Mouse (Mus musculus): ENCODE measurements around the gene Syngr2.

Gene Syngr2

DNA sequence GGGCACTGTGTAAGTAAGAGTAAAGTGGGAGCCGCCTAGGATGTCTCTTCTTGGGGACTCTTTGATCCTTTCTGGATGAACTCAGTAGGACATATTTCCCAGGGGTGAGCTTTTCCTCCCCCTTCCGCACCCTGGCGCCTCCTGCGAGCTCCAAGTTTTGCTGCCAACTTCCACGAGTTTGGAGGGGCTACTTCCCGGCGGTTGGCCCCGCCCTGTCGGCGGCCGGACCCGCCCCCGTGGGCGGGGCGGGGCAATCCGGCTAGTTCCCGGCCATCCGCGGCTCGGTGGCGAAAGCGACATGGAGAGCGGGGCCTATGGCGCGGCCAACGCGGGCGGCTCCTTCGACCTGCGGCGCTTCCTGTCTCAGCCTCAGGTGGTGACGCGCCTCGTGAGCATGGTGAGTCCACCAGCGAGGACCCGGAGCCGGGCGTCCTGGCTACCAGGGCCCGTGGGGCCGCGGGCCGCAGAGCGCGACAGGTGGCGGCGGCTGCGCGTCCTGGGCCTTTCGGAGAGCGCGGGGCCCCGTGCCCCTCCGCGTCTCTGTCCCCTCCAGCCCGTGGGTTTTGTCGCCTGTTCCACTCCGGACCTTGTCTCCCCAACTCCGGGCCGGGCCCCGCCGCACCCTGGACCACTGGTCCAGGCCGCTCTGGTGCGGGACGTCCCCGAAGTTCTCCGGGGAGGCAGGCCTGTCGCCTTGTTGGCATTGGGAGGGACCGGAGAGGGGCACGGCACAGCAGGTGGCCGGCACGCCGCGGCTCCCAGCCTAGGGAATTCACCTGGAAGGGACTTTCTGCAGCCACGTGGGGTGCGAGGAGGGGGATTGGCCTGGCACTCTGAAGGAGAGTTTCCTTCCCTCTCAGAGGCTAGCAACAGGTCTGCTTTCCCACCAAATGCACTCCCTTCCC is at the start of gene Syngr2, which contains the start of gene Gm20708:
TSS of gene Syngr2 (plus strand) at position 262 of the 905 bp plus-strand sequence.
TSS of gene Gm20708 (plus strand) at position 262 of the 905 bp plus-strand sequence.
- DNase-seq (ENCODE audit: low read depth, low spot score), result no peak

DNA sequence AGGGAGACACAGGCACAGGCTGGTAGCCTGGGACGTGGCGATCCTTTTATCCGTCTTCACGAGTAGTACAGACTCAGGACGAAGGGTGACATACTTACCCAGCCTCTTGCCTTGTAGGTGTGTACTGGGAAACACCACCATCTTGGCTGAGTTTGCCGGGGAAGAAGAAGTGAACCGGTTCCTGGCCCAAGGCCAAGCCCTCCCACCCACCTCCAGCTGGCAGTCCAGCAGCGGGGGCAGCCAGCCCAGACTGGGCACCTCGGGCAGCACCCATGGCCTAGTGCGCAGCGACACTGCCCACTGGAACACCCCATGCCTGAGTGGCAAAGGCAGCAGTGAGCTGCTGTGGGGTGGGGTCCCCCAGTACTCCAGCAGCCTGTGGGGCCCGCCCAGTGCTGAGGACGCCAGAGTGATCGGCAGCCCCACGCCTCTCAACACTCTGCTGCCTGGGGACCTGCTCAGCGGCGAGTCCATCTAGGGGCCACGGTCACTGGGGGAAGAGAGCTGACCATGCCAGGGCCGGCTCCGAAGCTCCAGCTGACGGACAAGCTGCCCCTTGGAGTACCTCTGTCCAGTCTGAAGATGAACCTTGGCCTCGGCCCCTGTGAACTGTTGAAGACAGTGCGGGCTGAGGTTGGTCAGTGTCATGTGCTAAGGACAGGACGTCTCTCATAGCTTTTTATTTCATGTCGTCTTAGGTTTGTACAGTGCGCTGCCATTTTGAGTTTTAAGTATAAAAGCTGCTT is 48.9 kb upstream of the Syngr2 start:
- no peak for DNase-seq (ENCODE audit: low read depth, low spot score)

- DNase-seq (ENCODE audit: low read depth, low spot score), result no peak
Measured at GRCm38 (mm10) chr11:117761801-117762200, 47.7 kb upstream of the Syngr2 start.

GRCm38 (mm10) chr11:117762246-117762645 is 47.2 kb upstream of the Syngr2 start:
- no peak for DNase-seq (ENCODE audit: low read depth, low spot score)

DNA sequence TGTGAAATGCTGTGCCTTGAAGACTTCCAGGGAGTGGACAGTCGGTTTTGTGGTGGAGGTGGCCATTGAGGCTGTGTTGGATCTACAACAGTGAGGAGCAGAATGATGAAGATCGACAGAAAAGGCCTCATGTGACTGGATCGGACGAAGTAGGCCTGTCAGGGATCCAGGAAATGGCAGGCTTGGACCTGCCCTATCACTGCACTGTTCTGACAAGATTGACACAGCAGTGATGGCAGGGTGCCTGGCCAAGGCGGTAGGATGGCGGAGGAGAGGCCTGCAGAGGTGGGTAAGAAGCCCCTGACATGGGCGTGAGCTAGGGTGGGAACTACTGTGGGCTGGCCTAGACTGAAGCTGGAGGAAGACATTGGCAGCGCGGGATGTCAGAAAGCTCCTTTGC is 45.1 kb upstream of the Syngr2 start:
- no peak for DNase-seq (ENCODE audit: low read depth, low spot score)

DNA sequence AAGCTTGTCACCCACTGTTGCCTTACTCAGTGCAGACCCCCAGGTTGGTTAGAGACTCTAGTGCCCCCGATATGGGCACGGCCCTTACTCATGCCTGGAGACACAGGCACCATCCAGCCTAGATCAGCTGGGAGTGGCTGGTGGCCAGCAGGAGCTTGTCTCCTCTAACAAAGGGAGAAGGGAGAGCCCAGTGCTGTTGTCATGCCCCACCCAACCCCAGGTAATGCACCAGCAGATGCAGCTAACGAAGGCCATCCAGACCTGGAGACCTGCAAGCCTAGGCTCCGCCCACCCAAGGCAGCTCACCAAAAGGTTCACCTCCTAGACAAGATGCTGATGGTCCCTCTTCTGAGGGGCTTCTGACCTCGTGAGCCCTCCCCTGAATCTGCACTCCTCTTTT is 44.1 kb upstream of the Syngr2 start:
- no peak for DNase-seq (ENCODE audit: low read depth, low spot score)

DNA sequence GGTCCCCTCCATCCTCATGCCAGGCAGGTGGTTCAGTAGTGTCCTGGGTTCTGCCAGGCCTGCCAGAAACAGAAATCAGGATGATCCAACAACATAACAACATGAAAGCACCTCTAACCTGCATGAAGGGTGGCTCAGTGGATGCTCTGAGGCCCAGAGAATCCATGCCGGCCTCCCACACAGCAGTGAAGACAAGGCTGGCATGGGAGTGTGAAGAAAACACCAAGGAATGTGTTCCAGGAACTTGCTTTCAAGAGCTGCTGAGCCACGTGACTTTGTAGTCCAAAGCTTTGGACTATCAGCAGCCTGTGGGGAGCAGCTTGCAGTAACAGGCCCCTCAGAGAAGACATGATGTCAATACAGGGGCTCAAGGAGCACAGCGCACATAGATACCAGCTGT is 43.2 kb upstream of the Syngr2 start:
- no peak for DNase-seq (ENCODE audit: low read depth, low spot score)

DNA sequence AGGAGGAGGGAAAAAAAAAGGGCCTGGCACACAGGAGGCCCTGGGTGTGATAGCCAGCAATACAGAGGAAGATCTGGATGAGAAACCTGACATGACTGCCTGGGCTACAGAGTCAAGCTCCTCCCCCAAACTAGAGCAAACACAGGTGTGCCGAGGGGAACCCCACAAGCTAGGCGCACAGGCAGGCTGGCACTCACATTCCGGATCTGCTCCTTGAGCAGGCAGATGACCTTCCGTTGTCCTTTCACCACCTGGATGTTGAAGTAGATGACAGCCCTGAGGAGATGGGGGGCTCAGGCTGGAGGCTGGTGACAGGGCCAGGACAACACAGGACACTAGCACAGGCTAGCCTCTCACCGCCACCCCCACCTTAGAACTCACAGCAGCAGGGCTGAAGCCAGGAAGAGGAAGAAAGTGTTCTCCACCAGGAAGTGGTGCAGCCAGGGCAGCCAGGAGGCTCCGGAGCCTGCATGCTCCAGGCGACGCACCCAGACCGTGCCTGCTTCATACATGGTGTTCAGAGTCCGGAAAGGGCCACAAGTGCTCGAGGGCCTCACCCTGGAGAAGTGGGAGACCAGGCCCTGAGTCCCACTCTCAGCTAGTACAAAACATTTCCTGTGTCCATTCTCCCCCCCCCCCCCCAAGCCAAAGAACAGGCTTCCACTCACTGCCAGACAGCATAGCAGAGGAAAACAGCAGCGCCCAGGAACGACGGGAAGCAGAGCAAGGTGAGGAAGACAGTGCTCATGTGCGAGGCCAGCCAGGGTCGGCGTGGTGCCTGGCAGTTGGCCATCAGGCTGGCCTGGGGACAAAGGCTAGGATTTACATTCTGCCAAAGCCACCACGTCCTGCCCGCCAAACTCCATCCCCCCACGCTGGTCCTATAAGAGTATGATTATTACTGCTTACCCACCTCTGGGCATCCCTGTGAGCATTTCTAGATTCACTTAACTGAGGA is 40.5 kb upstream of the Syngr2 start:
- DNase-seq (ENCODE audit: low read depth, low spot score), result no peak

DNA sequence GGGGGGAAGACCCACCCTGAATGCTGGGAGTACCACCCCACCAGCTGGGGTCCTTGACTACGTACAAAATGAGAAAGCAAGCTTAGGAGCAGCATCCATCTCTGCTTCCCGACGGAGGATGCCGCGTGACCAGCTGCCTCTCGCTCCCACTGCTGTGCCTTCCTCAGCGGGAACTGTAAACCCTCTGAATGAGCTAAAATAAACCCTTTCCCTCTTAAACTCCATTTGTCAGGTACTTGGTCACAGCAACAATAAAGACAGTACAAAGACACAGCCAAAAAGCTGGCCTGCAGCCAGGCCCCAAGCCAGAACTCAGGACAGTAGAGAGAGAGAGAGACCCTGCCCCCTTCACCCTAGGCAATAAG is 39.8 kb upstream of the Syngr2 start:
- DNase-seq (ENCODE audit: low read depth, low spot score), result no peak

DNA sequence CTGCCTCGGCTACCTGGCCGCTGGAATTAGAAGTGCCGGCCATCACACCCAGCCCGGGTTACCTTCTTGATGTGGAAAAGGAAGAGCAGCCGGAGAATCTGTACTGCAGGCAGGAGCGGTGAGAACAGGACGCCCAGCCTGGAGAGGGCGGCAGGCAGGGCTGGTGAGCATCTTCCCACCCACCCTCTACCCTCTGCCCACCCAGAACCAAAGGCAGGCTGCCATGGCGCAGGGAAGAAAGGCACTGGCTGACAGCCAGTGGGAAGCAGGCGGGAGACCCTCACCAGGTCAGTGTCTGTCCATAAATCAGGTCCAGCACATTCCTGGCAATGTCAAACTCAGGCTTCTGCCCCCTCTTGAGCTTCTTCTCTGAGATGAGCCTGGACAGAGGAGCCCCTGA is 39.1 kb upstream of the Syngr2 start:
- no peak for DNase-seq (ENCODE audit: low read depth, low spot score)

DNA sequence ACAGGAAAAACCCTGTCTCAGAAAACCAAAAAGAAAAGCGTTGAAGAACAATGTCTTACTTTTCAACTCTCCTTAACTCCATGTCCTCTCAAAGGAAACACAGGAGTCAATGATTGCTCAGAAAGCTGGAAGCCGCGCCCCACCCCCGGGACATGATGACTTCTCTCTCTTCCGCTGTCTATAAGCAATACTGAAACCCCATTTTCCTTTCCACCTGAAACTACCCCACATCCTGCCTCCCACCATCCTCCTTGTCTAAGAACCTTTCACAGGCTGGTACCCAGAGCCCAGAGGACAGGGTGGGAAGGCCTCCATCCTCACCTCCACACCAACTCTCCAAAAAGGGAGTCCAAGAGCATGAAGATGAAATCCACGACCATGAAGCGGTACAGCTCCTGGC is 37.1 kb upstream of the Syngr2 start:
- DNase-seq (ENCODE audit: low read depth, low spot score), result no peak

GRCm38 (mm10) chr11:117774925-117775324 is 34.5 kb upstream of the Syngr2 start:
- no peak for DNase-seq (ENCODE audit: low read depth, low spot score)

GRCm38 (mm10) chr11:117775540-117775939 is 33.9 kb upstream of the Syngr2 start:
- no peak for DNase-seq (ENCODE audit: low read depth, low spot score)

GRCm38 (mm10) chr11:117776085-117776792 is 33.2 kb upstream of the Syngr2 start:
- no peak for DNase-seq (ENCODE audit: low read depth, low spot score)

DNA sequence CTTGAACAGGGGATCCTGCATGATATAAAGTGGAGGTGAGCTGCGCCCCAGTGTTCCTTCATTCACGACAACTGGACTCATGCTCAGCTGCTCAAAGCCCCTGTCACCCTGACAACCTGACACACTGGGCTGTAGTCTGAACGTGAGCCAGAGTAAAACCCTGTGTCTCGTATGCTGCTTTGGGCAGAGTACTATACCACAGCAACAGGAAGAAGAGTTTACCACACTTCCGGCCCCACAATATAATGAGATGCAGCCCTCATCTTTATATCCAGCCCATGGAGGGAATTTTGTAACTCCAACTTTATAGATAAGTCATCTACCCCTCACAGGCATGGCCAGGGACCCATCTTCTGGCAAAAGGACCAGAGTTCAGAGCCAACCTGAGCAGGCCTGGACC is 32.4 kb upstream of the Syngr2 start:
- DNase-seq (ENCODE audit: low read depth, low spot score), result no peak

DNA sequence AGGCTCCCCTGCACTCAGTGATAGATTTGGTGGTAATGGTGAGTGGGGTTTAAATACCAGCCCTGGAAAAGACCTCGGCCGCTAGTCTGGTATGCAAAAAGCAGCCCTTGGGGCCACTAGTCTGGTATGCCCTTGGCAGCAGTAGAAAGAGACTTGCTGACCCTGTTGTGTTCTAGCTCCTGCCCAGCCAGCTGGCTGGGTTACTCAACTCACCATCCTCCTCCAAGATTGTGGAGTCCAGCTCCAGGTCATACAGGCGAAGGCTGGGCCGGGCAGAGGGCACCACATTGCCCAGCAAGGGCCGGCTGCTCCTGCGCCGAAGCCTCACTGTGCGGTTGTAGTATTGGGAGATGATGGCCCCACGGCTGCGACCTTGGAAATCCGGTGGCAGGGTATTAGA is 31.4 kb upstream of the Syngr2 start:
- DNase-seq (ENCODE audit: low read depth, low spot score), result no peak

DNA sequence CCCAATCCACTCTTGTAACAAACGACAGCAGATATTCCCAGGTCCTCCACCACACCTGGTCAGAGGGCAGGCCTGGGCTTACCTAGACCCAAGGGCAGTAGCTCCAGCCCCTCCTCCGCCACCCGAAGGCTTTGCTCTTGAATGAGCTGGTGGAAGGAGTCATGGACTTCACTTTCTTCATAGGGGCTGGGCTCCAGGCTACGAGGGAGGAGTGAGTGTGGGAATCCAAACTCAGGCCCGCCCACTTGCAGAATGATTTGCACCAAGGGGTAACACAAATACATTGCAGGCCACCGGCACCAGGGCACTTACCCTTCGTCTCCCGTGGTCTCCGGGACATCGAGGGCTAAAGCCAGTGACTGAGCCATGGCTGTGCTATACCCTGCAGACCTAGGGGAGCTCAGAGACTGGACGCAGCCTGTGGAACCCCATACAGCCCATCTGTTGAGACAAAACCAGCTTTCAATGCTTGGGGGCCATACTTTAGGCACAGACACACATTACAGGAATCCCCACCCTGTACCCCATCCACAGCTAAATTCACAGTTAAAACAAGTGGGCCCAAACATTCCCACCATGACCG is 30.5 kb upstream of the Syngr2 start:
- no peak for DNase-seq (ENCODE audit: low read depth, low spot score)

DNA sequence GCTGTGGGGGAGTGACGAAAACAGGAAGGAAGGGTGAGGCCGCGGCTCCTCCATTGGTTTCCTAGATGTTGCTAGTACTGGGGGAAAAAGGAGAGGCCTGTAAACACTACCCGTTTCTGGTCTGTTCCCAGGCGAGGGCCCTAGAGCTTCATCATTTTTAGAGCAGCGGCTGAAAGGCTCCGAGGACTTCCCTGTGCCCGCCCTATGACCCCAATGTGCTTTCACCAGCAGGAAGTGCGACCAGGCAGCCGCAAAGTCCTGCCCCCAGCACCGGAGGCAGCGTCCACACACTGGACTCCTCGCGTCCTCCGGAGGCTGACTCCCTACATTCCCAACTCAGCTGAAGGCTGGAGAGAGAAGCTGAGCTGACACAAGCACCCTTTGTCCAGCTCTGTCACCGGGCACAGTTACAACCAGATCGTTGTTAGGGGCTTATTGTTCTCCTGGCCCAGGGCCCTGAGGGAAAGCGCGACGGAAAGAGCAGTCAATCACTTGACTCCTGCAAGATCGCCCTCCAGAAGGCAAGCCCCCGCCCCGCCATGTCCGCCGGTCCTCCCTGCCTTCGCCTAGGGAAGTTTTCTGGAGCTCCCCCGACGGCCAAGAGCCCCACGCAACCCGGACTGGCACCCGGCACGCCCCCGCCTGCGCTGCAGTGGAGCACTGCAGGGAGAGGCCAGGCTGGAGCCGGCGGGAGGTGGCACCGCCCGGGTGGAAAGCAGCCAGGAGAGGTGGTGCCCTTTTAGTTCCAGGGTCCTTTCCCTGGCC is 29.9 kb upstream of the Syngr2 start:
- peak; percentile 56 for DNase-seq (ENCODE audit: low read depth, low spot score)

DNA sequence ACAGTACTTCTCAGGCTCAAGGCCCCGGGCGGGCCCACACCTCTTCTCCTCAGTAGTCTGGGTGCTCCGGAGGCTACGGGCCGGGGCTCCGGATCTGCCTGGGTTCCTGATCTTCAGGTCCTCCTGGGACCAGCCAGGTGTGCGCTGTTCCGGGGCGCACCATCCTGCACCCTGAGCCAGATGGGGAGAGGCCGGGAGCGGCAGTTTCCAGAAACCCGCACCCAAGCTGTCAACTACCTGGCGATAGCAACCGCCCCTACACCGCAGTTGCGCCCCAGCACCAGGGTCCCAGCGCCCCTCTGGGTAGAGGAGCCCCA is 29.3 kb upstream of the Syngr2 start:
- DNase-seq (ENCODE audit: low read depth, low spot score), result no peak

GRCm38 (mm10) chr11:117780582-117781111 is 28.8 kb upstream of the Syngr2 start:
- no peak for DNase-seq (ENCODE audit: low read depth, low spot score)

Measured in telencephalon, adult 2 months (tissue).